Mouse (Mus musculus) gastrocnemius, adult 2 months (tissue): ENCODE results near the gene Ssu72. TPM values are rescaled to one million over a fixed set of nuclear protein-coding genes. Genes with fewer than 3 reads are reported as not detected.
A peak's percentile ranks its signal among the peaks of the same experiment; 100 is the strongest.

ENCODE experiments used
- DNase-seq: peaks from one replicate; pipeline ENCODE4 v3.0.0; 2022
- H3K27ac ChIP-seq: fragments of 200-600 bp; 2 replicates; pipeline ENCODE4 v1.8.1; 2022; ENCODE audit warnings: mild to moderate bottlenecking
- H3K4me3 ChIP-seq: fragments of 200-600 bp; 2 replicates; pipeline ENCODE4 v1.8.1; 2022; ENCODE audit warnings: mild to moderate bottlenecking, moderate library complexity
- CTCF ChIP-seq: fragments of 200-600 bp; IDR thresholded peaks from 2 replicates; pipeline ENCODE4 v1.8.1; 2022; ENCODE audit warnings: antibody characterized with exemption, mild to moderate bottlenecking, moderate library complexity
- intact Hi-C: fragments of 180-260 bp; cut with DNase I; formaldehyde crosslinking; loops from one replicate; pipeline ENCODE4 v1.15.1; 2025
- total RNA-seq, 2 experiments: library from RNA; stranded (reverse); gene quantifications; 2 replicates each; pipeline ENCODE4 v1.2.3; 2021

Ssu72 gene
- total RNA-seq, 2 experiments from 2014 or later, result 42.3 to 44.5 TPM

GRCm38 (mm10) chr4:155769880-155770512 is 65.4 kb downstream of the Ssu72 start:
- peak overlapping the region; percentile 86 for H3K4me3 ChIP-seq
- peak; percentile 77 for TF ChIP-seq CTCF
- peak; percentile 95 for DNase-seq
- peak overlapping the region; percentile 93 for H3K27ac ChIP-seq
- intact Hi-C loops, result loop anchor here (1.0 to 5.0 kb wide), 2 partner anchors 14 to 48 kb away; no protein-coding TSS in a partner anchor

DNA sequence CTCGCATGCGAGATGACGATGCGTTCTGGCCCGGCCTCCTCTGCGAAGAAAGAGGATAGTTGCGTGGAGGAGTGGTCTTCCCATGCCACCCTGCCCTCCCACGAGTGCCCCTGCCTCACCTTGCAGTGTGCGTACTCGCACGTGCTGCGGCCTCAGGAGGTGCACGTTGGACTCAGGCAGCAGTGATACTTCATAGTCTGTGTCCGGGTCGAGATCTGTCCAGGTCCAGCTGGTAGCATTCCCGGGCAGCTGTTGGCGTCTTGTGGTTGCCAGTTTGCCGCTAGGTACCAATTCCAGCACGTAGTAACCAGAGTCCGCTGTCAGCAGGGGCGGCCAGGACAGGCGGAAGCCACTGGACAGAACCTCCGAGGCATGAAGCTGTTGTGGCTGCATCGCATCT is 66.0 kb downstream of the Ssu72 start:
- peak; percentile 92 for DNase-seq
- TF ChIP-seq CTCF, result no peak
- intact Hi-C loops, result loop anchor here (1.0 to 5.0 kb wide), 2 partner anchors 14 to 48 kb away; no protein-coding TSS in a partner anchor
- peak overlapping the region; percentile 86 for H3K4me3 ChIP-seq
- peak overlapping the region; percentile 93 for H3K27ac ChIP-seq

DNA sequence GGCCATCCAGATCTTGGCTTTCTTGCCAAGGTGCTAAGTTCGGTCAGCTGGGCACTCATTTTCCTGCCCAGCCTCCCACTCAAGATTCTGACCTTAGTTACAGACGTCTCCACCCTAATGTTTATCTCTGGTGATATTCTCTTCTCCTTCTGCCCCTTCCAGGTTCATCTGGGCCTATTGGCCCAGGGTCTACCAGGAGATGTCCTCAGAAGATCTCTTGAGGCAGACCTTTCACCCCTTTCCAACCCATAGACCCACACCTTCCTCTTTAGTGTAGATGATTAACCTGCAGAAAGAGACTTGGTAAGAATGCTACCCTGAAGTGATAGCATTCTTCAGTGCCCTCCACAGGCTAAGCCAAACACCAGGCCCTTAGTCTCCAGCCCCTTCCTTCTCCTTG is 67.1 kb downstream of the Ssu72 start:
- Histone ChIP-seq H3K4me3 (no peak overlapping the region), H3K27ac (peak overlapping the region; percentile 93)
- DNase-seq, result no peak
- intact Hi-C loops, result loop anchor here (5.0 kb wide), 1 partner anchor 49 kb away; no protein-coding TSS in a partner anchor
- TF ChIP-seq CTCF, result no peak

- Histone ChIP-seq H3K4me3 (peak overlapping the region; percentile 82), H3K27ac (peak overlapping the region; percentile 93; the same call in 1 of the 2 replicates)
- no peak for TF ChIP-seq CTCF
- no peak for DNase-seq
- intact Hi-C loops, result loop anchor here (5.0 kb wide), 1 partner anchor 50 kb away; no protein-coding TSS in a partner anchor
These were observed 68.2 kb downstream of the Ssu72 start for GRCm38 (mm10) chr4:155772786-155773185.

- TF ChIP-seq CTCF, result no peak
- Histone ChIP-seq H3K27ac (peak overlapping the region; percentile 88), H3K4me3 (peak overlapping the region; percentile 82)
- no peak for DNase-seq
- intact Hi-C loops, result loop anchor here (5.0 kb wide), 1 partner anchor 51 kb away; no protein-coding TSS in a partner anchor
These were observed 68.9 kb downstream of the Ssu72 start for GRCm38 (mm10) chr4:155773335-155774078.

DNA sequence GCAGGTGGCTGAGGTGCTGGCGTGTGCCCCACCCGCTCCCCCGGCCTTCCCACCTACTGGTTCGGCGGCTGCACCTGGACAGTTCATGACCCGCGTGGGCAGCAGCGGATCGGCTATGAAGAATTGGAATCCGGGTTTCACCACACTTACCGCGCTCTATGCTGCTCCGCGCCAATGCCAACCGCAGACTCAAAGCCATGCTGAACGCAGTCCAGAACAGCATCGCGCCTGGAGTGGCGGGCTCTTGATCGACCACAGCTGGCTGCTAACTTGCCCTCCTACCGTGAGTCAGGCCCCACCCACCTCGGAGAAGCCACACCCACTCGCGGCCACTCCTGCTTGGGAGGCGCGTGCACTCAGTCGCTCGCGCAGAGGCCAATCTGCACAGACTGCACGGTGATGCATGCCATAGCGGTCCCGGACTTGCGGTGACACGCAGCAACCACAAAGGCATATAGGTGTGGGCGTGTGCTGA is 69.7 kb downstream of the Ssu72 start, which contains the start of gene Vwa1:
Gene Vwa1 (minus strand): TSS at position 419 of the 475 bp plus-strand sequence.
- Histone ChIP-seq H3K27ac (peak within 1 kb of the TSS; percentile 88), H3K4me3 (peak within 1 kb of the TSS; percentile 82)
- TF ChIP-seq CTCF, result no peak
- DNase-seq, result peak; percentile 95
- intact Hi-C loops, result loop anchor here (5.0 kb wide), 1 partner anchor 52 kb away; no protein-coding TSS in a partner anchor

DNA sequence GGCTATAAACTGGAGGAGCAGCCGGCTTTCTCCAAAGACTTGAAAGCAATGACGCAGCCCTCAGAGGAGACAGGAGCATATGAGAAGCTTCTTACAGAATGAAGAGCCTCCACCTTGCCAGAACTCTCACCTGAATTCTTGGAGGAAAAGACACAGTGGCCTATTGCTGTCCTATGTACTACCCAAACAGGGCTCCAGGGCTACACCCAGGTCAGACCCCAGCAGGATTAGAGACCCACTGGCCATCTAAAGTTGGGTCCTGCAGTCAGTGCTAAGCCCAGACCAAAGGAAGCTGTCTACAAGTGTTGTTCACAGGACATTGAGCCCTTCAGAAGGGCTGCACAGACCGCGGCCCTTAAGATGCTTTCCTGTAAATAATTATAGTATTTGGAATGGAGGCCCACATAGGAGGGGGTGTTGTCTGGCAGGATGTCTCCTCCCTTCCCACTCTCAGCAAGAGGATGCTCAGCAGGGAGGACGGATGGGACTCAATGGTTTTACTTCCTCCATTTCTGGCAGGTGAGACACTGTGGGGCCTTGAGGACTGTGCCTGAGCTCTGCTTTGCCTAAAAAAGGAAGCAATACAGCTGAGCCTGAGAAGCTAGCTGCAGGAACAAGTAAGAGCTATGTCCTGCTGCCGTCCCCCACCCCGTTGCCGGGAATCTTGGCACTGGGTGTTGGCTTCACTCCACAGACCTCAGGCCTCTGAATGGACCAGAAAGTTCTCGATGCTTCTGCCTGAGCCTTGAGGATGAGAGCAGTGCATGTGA is 70.6 kb downstream of the Ssu72 start:
- intact Hi-C loops, result loop anchor here (5.0 kb wide), 1 partner anchor 53 kb away; no protein-coding TSS in a partner anchor
- H3K4me3 ChIP-seq, result peak overlapping the region; percentile 82
- peak overlapping the region; percentile 88 for H3K27ac ChIP-seq

GRCm38 (mm10) chr4:155775855-155776254 is 71.3 kb downstream of the Ssu72 start:
- Histone ChIP-seq H3K27ac (peak overlapping the region; percentile 88), H3K4me3 (no peak overlapping the region)
- intact Hi-C loops, result no loop called here
- DNase-seq, result peak; percentile 67
- TF ChIP-seq CTCF, result no peak

More for the DNA sequence above, 70.6 kb downstream of the Ssu72 start:
- DNase-seq, result peak; percentile 78
- no peak for TF ChIP-seq CTCF

GRCm38 (mm10) chr4:155776704-155777335 is 72.2 kb downstream of the Ssu72 start:
- TF ChIP-seq CTCF, result no peak
- H3K27ac ChIP-seq, result peak overlapping the region; percentile 88
- H3K4me3 ChIP-seq, result no peak overlapping the region
- intact Hi-C loops, result no loop called here
- DNase-seq, result peak; percentile 38

DNA sequence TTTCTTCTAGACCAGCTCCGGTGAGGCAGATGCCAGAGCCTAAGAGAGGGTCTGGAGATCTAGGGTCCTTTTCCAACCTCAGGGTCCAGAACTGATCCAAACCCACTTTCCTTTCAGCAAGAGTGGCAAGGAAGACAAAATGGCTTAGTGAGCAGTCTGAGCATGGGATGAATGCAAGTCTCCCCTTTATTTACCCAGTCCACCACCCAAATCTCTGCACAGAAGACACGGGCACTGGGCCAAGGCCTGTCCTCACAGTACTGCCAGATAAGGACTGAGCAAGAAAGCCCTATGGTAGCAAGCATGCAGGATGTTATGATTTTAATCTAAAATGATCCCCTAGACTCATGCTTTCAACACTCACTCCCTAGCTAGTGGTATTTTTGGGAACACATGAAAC is 73.2 kb downstream of the Ssu72 start:
- peak overlapping the region; percentile 88 for H3K27ac ChIP-seq
- peak; percentile 52 for DNase-seq
- TF ChIP-seq CTCF, result no peak
- H3K4me3 ChIP-seq, result no peak overlapping the region
- intact Hi-C loops, result no loop called here

- Histone ChIP-seq H3K27ac (peak overlapping the region; percentile 97), H3K4me3 (no peak overlapping the region)
- no peak for DNase-seq
- no peak for TF ChIP-seq CTCF
- intact Hi-C loops, result no loop called here
These were observed 74.9 kb downstream of the Ssu72 start for GRCm38 (mm10) chr4:155779498-155779897.

DNA sequence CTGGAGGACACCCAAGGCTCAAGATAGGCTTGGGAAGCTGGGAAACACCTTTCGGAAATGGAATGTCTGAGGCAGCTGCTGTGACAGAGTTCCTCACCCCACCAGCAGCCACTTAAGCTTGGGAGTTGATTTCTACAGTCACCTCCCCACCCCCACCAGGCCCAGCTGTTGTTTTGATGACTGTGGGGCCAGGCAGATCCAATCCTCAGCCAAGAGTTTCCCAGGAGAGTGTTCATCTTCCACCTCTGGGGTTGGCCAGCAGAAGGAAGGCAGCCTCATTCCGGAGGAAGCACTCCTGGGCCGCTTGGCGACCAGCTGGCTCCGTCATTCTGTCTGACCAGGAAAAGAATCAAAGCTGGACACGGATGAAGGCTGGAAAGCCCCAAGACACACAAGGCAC is 76.3 kb downstream of the Ssu72 start:
- TF ChIP-seq CTCF, result no peak
- H3K4me3 ChIP-seq, result peak overlapping the region; percentile 43
- H3K27ac ChIP-seq, result peak overlapping the region; percentile 97
- intact Hi-C loops, result no loop called here
- peak; percentile 92 for DNase-seq

Other genes with a start within 250 kb of the Ssu72 start
- gene Tmem52, start 235.7 kb upstream of the Ssu72 start, total RNA-seq, result 100 to 1,000 TPM; 215 to 248 TPM
- gene Gnb1, start 213.4 kb upstream of the Ssu72 start, total RNA-seq, result 10 to 100 TPM; 48.8 to 75.8 TPM
- 10 to 100 TPM; 16.4 to 21.5 TPM for gene Nadk, start 142.4 kb upstream of the Ssu72 start, total RNA-seq
- 1 to 10 TPM; 3.3 to 5.7 TPM for gene Slc35e2, start 103.4 kb upstream of the Ssu72 start, total RNA-seq
- 10 to 100 TPM; 28.4 to 32.0 TPM for gene Cdk11b, start 79.9 kb upstream of the Ssu72 start, total RNA-seq
- gene Gm10563, start 59.4 kb upstream of the Ssu72 start, total RNA-seq, result not detected
- 1 to 10 TPM in 1 of 2 experiments, under 1 TPM in 1; 0.64 to 3.0 TPM for gene Mmp23, start 51.4 kb upstream of the Ssu72 start, total RNA-seq
- gene Mib2, start 35.6 kb upstream of the Ssu72 start, total RNA-seq, result 10 to 100 TPM; 17.7 to 19.8 TPM
- 1 to 10 TPM; 1.0 to 1.5 TPM for gene Fndc10, start 10.5 kb upstream of the Ssu72 start, total RNA-seq
- under 1 TPM; 0.41 to 0.67 TPM for gene Tmem240, start 30.0 kb downstream of the Ssu72 start, total RNA-seq
- gene Atad3a, start 56.3 kb downstream of the Ssu72 start, total RNA-seq, result 10 to 100 TPM; 25.4 to 35.3 TPM
- gene Vwa1, start 69.9 kb downstream of the Ssu72 start, total RNA-seq, result 1 to 10 TPM; 4.8 to 7.4 TPM
- 1 to 10 TPM in 1 of 2 experiments, under 1 TPM in 1; 0.66 to 1.1 TPM for gene Tmem88b, start 81.1 kb downstream of the Ssu72 start, total RNA-seq
- not detected for gene Ankrd65, start 85.6 kb downstream of the Ssu72 start, total RNA-seq
- 10 to 100 TPM; 39.0 to 52.7 TPM for gene Mrpl20, start 98.1 kb downstream of the Ssu72 start, total RNA-seq
- gene Ccnl2, start 107.7 kb downstream of the Ssu72 start, total RNA-seq, result 10 to 100 TPM; 26.4 to 27.0 TPM
- gene Aurkaip1, start 126.5 kb downstream of the Ssu72 start, total RNA-seq, result 10 to 100 TPM; 74.0 to 89.8 TPM
- 10 to 100 TPM; 26.4 to 31.3 TPM for gene Mxra8, start 134.9 kb downstream of the Ssu72 start, total RNA-seq
- 100 to 1,000 TPM; 116 to 122 TPM for gene Dvl1, start 142.6 kb downstream of the Ssu72 start, total RNA-seq
- gene Tas1r3, start 158.6 kb downstream of the Ssu72 start, total RNA-seq, result under 1 TPM; 0.11 to 0.23 TPM
- gene Cptp, start 164.6 kb downstream of the Ssu72 start, total RNA-seq, result 10 to 100 TPM; 13.6 to 18.0 TPM
- 10 to 100 TPM; 14.9 to 17.3 TPM for gene Ints11, start 164.7 kb downstream of the Ssu72 start, total RNA-seq
- gene Pusl1, start 187.0 kb downstream of the Ssu72 start, total RNA-seq, result 10 to 100 TPM; 10.5 to 13.4 TPM
- gene Acap3, start 187.0 kb downstream of the Ssu72 start, total RNA-seq, result 1 to 10 TPM; 7.5 to 8.0 TPM
- 10 to 100 TPM; 62.8 to 64.5 TPM for gene Ube2j2, start 239.0 kb downstream of the Ssu72 start, total RNA-seq